Mouse (Mus musculus) cerebellum, postnatal 36 days (tissue): Measurements from ENCODE around the gene Chid1.

Experiments used
- DNase-seq, 2 experiments: peaks; one replicate each; pipeline ENCODE4 v3.0.0; 2021 to 2022; ENCODE audit warnings: mixed read lengths in 2 of 2

Chid1 gene

DNA sequence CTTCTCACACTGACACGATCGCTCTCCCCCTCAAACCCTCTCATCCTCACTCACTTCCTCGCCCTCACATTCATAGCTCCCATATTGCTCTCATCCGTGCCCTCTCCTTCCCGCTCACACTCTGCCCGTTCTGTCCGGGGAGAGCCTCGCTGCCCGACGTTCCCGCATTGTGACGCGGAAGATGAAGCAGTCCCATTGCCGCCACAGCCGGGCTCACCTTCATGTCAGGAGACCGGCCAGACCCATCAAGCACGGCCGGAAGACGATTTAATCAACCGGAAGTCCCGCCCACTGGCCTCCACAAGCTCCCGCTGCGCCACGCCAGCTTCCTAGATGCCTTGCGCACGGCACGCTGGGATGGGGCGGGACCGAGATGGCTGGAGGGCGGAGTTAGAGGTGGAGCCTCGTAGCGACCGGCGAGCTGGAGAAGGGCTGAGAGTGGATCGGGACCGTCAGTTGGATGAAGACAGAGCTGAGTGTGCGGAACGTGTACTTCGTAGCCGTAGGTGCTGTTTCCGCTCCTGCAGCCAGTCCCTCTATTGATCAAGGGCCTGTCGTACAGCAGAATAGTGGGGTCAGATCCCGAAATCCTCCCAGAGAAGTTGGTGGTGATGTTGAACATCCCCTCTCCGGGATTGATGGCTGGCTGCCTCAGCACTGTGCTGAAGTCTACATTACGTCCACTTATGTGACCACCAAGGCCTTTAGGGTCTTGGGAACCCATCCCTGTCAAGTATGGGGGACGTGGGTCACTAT, at the start of gene Chid1:
TSS of gene Chid1 (minus strand) at position 302 of the 756 bp plus-strand sequence.
- DNase-seq = peak; percentile 99

- DNase-seq = no peak
These were observed 49.2 kb upstream of the Chid1 start for GRCm38 (mm10) chr7:141588890-141589289.

- no peak for DNase-seq
These were observed 46.2 kb upstream of the Chid1 start for GRCm38 (mm10) chr7:141585881-141586280.

DNA sequence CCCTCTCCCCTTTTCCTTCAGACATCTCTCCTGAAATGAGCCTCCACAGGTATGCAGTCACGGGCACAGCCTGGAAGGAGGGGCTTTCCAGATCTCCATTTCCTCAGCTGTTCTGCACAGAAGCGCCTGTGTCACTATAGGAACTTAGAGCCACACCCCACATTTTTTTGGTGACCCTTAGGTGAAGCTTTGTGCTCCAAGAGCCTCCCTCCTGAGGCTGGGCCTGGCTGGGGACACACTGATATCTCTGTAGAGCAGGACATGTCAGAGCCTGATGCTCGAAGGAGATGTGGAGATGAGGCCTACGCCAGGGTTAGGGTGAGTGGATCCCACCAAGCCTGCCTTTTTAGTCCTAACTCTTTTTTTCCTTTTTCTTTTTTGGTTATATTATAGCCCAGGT, 45.6 kb upstream of the Chid1 start:
- DNase-seq = no peak

- no peak for DNase-seq
These were observed 44.6 kb upstream of the Chid1 start for GRCm38 (mm10) chr7:141584048-141584841.

DNA sequence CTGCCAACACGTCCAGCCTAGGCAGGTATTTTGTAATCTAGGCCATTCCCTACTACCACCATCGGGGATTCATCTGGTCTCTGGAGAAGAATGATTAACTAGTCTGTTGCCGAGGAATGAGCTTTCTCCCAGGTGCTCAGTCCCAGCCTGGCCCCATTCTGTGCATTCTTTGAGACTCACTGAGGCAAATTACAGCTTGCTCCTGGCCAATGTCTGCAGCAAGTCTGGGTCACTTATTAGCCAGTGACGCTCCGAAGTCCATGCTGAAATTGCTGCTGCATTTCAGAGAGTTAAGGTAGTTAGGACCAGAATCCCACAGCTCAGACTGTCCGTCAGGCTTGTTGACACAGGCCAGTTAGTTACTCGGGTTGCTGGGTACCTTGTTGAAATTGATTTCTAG, 41.7 kb upstream of the Chid1 start:
- no peak for DNase-seq

DNA sequence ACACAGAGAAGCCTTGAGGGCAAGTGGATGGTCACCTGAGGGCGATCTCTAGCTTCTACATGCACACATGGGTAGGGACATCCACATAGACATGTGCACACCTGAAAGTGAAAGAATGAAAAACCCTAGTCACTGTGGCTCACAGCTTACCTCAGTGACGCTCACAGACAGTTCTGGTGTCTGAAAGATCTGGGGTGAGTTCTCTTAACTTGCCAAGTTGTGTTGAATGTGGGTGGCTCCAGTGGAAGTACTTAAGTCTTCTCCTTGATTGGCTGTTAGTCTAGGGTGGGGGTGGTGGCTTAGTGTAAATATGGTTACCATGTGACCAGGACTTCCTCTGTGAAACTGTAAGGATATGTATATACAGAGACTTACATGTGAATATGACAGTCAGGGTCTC, 39.3 kb upstream of the Chid1 start:
- DNase-seq = no peak

- DNase-seq = no peak
These were observed 38.9 kb upstream of the Chid1 start for GRCm38 (mm10) chr7:141578511-141578910.

DNA sequence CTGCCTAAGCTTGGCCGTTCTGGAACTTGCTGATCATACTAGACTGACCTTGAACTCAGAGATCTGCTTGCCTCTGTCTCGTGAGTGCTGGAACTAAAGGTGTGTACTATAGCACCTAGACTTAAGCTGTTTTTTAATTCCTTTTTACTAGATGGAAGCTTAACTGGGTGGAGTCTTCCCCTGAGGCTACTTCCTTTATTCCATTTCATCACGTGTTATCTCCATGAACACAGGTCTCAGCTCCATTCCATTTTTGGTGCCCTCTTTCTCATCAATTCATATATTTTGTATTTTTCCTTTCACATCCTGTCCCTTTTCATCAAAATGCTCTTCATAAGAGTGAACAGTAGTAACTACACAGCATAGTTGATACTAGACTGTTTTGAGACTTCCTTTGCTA, 38.1 kb upstream of the Chid1 start:
- no peak for DNase-seq

DNA sequence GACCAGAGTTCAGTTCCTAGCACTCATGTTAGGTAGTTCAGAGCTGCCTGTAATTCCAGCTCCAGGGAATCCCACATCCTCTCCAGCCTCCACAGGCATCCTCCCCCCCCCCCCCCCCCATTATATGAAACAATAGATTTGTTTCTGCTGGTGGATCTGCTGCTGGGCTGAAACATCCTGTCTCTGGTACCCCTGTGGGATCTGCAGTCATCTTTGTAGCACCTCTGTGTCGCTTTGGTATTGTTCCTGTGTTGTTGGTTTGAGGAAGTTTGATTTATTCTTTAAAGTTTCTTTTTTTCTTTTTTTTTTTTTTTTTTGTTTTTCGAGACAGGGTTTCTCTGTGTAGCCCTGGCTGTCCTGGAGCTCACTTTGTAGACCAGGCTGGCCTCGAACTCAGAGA, 35.8 kb upstream of the Chid1 start:
- DNase-seq = no peak

- DNase-seq = no peak
These were observed 34.4 kb upstream of the Chid1 start for GRCm38 (mm10) chr7:141574041-141574440.

DNA sequence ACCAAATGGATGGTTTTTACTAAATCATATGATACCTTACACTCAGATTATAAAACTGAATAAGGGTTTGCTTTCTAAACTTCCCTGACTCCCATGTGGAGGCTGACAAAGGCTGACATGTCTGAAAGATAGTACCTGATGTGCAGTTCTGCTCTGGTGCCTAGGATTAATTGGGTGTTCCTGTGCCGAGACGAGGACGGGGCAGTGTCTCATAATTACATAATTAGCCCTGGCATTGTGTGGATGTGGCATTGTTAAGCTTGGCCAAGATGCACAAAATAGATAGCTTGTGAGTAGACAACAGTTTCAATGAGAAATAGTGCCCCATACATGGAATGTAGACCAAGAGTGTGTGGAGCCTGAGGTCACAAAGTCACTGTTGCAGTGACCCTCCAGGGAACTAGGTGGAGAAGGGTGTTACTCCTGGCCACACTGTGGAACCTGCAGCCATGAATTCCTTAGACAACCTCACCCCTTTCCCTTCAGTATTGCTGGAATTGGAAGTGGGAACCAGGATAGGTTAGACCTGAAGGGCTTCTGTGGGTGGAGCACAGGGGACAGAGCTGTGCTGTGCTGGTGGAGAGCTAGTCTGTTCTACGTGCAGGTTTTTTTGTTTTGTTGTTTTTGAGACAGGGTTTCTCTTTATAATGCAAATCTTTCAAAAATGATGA, 31.1 kb upstream of the Chid1 start:
- DNase-seq = no peak

DNA sequence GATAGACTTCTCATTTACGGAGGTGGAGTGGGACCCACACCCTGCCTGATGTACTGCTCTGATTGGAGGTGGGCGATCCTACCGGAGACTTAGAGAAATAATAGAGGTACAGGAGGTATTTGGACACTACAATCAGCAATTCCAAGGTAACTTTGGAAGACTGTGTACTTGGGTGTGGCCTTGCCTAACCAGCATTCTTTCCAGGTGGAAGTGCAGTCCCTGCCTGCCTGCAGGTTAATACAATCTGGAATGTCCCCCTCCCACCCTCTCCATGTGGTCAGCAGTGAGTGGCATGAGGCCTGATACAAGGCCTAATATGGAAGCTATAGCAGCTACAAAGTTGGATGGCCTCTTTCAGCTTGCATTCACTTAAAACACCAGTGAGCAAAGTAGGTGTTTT, 30.3 kb upstream of the Chid1 start:
- no peak for DNase-seq

DNA sequence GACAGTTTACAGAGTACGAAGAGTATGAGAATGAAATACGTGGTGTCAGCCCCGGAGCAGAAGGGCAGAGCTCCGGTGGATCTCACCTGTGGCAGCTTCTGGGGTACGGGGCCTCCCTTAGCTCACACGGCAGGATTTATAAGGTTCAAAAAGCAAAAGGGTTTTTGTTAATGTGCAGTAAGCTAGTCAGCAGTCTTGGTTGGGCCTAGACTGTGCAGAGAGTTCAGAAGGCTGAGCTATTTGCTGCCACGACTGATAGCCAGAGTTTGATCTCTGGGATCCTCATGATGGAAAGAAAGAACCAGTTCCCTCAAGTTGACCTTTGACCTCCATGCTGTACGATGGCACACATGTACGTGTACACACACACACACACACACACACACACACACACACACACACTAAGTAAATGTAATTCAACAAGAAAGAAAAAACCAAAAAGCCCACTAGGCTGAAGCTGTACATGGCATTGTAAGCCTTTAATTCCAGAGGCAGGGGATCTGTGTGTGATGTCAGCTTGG, 29.7 kb upstream of the Chid1 start:
- DNase-seq = no peak

- no peak for DNase-seq
These were observed 26.9 kb upstream of the Chid1 start for GRCm38 (mm10) chr7:141566587-141566986.

GRCm38 (mm10) chr7:141564561-141564960, 24.9 kb upstream of the Chid1 start:
- no peak for DNase-seq

GRCm38 (mm10) chr7:141562852-141563427, 23.3 kb upstream of the Chid1 start:
- DNase-seq = peak; percentile 44 to 57

- DNase-seq = peak; percentile 34 to 44
These were observed 22.8 kb upstream of the Chid1 start for GRCm38 (mm10) chr7:141562421-141562851.

DNA sequence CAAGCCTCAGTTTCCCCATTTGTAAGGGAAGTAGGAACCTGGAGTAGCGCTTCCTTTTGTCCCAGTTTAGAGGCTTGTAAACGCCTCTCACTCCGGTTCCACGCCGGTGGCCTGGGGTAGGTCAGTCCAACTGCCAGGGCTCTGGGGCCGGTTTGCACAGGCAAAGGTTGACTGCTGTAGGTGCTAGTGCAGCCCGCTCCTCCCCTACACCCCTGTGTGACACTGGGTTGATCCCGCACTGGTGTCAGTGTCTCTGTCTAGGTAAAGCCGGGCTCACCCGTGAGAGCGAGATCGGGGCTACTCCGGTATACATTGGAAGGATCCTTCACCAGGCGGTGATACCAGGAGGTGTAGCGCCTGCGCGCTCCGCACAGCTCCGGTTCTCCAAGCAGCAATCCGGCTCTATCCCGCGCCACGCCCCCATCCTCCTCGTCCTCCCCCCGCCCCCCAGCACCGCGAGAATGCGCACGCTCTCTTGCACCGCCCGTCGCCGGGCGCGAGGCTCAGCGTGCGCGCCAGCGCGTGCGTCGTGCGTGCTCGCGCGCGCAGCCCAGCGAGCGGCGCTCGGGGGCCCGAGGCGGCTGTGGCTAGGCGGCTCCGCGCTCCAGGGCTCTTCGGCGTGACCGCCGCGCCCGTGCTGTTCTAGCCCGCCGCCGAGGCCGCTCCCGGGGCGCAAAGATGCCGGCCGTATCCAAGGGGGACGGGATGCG, 22.2 kb upstream of the Chid1 start, which contains the start of gene Ap2a2:
TSS of gene Ap2a2 (plus strand) at position 492 of the 710 bp plus-strand sequence.
- DNase-seq = peak; percentile 89 to 93

- no peak for DNase-seq
These were observed 20.8 kb upstream of the Chid1 start for GRCm38 (mm10) chr7:141560471-141560870.

DNA sequence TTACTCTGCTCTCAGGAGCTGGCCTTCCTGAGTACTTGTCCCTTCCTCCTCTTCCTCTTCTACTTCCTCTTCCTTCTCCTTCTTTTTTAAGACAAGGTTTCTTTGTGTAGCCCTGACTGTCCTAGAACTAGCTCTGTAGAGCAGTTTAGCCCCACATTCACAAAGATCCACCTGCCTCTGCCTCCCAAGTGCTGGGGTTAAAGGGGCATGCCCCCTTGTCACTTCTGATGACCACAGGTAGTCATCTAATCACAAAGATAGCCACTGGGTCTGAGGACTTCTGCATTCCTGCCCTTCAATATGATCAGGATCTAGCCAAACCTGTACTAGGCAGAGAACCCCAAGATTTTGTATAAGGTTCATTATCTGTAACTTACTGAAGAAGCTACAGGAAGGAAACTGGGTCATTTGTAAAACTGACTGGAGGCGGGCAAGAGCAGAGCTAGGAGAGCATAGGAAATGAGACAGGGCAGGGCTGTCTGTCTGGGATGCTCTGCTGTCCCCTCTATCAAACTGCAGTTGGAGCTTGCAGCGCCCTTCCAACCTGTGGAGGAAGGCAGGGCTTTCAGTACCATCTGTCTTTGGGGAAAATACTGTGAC, 20.2 kb upstream of the Chid1 start:
- no peak for DNase-seq

DNA sequence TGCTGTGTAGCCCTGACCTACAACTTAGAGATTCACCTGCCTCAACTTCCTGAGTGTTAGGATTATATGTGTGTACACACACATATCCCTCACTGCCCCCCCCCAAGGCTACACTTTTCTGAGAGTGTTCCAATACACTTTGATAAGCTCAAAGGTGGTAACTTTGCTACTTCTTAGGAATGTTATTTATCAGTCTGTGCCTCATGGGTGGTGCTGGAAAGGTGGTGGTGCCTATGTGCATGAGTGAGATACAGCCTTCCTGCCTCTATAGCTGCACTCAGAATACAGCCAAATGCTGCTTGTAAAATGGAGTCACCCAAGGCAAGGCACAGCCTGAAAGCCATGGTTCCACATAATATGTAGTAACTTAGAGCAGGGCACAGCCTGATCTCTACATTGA, 19.3 kb upstream of the Chid1 start:
- no peak for DNase-seq
